9 mouse cellular contexts compared by ENCODE assay signal in the genomic region with DNA sequence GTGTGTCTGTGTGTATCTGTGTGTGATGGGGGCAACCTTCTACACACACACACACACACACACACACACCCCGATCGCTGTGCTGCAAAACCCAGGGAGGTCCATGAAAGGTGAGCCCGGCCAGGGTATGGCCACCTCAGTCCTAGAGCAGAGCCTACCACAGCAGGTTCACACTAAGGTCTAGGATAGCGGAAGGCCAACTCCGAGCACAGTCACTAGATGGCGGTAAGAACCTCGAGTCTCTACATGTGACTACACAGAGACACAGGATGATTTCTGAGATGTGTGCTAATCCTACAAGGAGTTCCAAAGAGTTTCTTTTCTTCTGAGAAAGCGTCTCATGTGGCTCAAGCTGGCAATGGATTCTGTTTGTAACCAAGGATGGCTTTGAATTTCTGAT. TPM values are rescaled to one million over a fixed set of nuclear protein-coding genes. Genes with fewer than 3 reads are reported as not detected.
A peak's percentile ranks its signal among the peaks of the same experiment; 100 is the strongest.
DNase-seq lines count a peak whose midpoint lies in the region; ATAC-seq and TF ChIP-seq lines count a peak whose summit lies in the region.
"Had no signal": no experiment of that assay in that cellular context is flagged by ENCODE, and none has a peak within 500 bp of the region (broad histone marks: within the 10 kb centered on the region; RNA-seq: fewer than 3 reads in every experiment).

No protein-coding gene starts in this region.

- no peak overlapping the region for H3K4me3 ChIP-seq in forebrain, embryonic 12.5 days (replicated peaks)
- H3K4me3 ChIP-seq in forebrain, embryonic 10.5 days: no peak overlapping the region
- no peak overlapping the region for H3K4me3 ChIP-seq in thymus, adult 2 months (ENCODE audit: control insufficient read depth, insufficient read depth, low read length)
- no peak overlapping the region for H3K4me3 ChIP-seq in lung, embryonic 15.5 days
- H3K4me3 ChIP-seq: hindbrain, embryonic 15.5 days had no signal

- 0 out of 2 replicates have a peak, but pooled peaks have one; percentile 51 for ATAC-seq in forebrain, embryonic 12.5 days (ENCODE audit: low FRiP score)
- ATAC-seq in lung, embryonic 15.5 days (ENCODE audit: borderline replicate concordance, extremely low read depth, low FRiP score, low TSS enrichment): peak; percentile 50; the same call in 1 of the 2 replicates

- H3K36me3 ChIP-seq in forebrain, embryonic 12.5 days (replicated peaks): no peaks in the 10 kb centered on the region
- H3K36me3 ChIP-seq in forebrain, embryonic 10.5 days (replicated peaks): no peaks in the 10 kb centered on the region
- H3K36me3 ChIP-seq in thymus, adult 2 months (ENCODE audit: control insufficient read depth, insufficient read depth, low read length): no peaks in the 10 kb centered on the region
- no peaks in the 10 kb centered on the region for H3K36me3 ChIP-seq in lung, embryonic 15.5 days
- H3K36me3 ChIP-seq: hindbrain, embryonic 15.5 days had no signal

- no peak overlapping the region for H3K4me2 ChIP-seq in forebrain, embryonic 12.5 days
- no peak overlapping the region for H3K4me2 ChIP-seq in lung, embryonic 15.5 days
- H3K4me2 ChIP-seq: hindbrain, embryonic 15.5 days had no signal

- H3K9me3 ChIP-seq in forebrain, embryonic 12.5 days: no peaks in the 10 kb centered on the region
- no peaks in the 10 kb centered on the region for H3K9me3 ChIP-seq in forebrain, embryonic 10.5 days
- H3K9me3 ChIP-seq in lung, embryonic 15.5 days: no peaks in the 10 kb centered on the region
- H3K9me3 ChIP-seq: hindbrain, embryonic 15.5 days had no signal

- no peaks in the 10 kb centered on the region; the same call in none of the 2 replicates for H3K4me1 ChIP-seq in forebrain, embryonic 12.5 days
- peaks cover under 1% of the 10 kb centered on the region; the same call in 1 of the 2 replicates for H3K4me1 ChIP-seq in forebrain, embryonic 10.5 days
- H3K4me1 ChIP-seq in thymus, adult 2 months (replicated peaks; ENCODE audit: control insufficient read depth, insufficient read depth, low read length): no peaks in the 10 kb centered on the region; the same call in 1 of the 2 replicates
- peaks cover 5% of the 10 kb centered on the region for H3K4me1 ChIP-seq in lung, embryonic 15.5 days
- H3K4me1 ChIP-seq: hindbrain, embryonic 15.5 days had no signal

- TF ChIP-seq POLR2A in thymus, adult 2 months (IDR thresholded peaks at IDR 0.05; ENCODE audit: control insufficient read depth, extremely low read depth, insufficient read depth, low read length, poor library complexity): no peak

- DNase-seq in forebrain, embryonic 10.5 days (ENCODE audit: extremely low spot score, low spot score): no peak
- DNase-seq in thymus, adult 2 months: peak; percentile 59
- DNase-seq in thymus, adult 18-20 months: no peak
- DNase-seq in embryo, embryonic 11 days: peak; percentile 64
- DNase-seq in induced T-regulatory cell, adult 2 months (ENCODE audit: low read depth): peak; percentile 68
- peak; percentile 25 to 32 for DNase-seq in spleen, postnatal 36 days (ENCODE audit: low spot score in 2 of 2)

- H3K27me3 ChIP-seq in forebrain, embryonic 12.5 days: no peaks in the 10 kb centered on the region
- H3K27me3 ChIP-seq in forebrain, embryonic 10.5 days (ENCODE audit: poor library complexity, severe bottlenecking): no peaks in the 10 kb centered on the region
- H3K27me3 ChIP-seq in thymus, adult 2 months (ENCODE audit: control insufficient read depth, insufficient read depth, low read length): no peaks in the 10 kb centered on the region
- no peaks in the 10 kb centered on the region for H3K27me3 ChIP-seq in lung, embryonic 15.5 days
- H3K27me3 ChIP-seq: hindbrain, embryonic 15.5 days had no signal

- 46% methylated on average over 8 of the region's 8 CpGs for WGBS in forebrain, embryonic 12.5 days
- WGBS in forebrain, embryonic 10.5 days: 47% methylated on average over 8 of the region's 8 CpGs
- WGBS in thymus, adult 2 months: 32% methylated on average over 8 of the region's 8 CpGs
- 43% methylated on average over 8 of the region's 8 CpGs for WGBS in lung, embryonic 15.5 days

- 0 out of 2 replicates have a peak, but pooled peaks have one; percentile 25 for TF ChIP-seq CTCF in thymus, adult 2 months (IDR thresholded peaks at IDR 0.05; ENCODE audit: borderline replicate concordance, control insufficient read depth, extremely low read depth, insufficient read depth, low read length, poor library complexity)

- H3K9ac ChIP-seq in forebrain, embryonic 12.5 days: no peak overlapping the region
- no peak overlapping the region for H3K9ac ChIP-seq in lung, embryonic 15.5 days
- H3K9ac ChIP-seq: hindbrain, embryonic 15.5 days had no signal

- H3K27ac ChIP-seq in forebrain, embryonic 12.5 days: no peak overlapping the region
- H3K27ac ChIP-seq in forebrain, embryonic 10.5 days: no peak overlapping the region
- no peak overlapping the region for H3K27ac ChIP-seq in thymus, adult 2 months (ENCODE audit: control insufficient read depth, insufficient read depth, low read length)
- no peak overlapping the region for H3K27ac ChIP-seq in lung, embryonic 15.5 days
- H3K27ac ChIP-seq: hindbrain, embryonic 15.5 days had no signal

RNA-seq across cellular contexts. Expression of a gene that starts 17.4 kb away (rescaled TPM):
- polyA plus RNA-seq in forebrain, embryonic 12.5 days (2016; fragmentation: Nextera tagmentation; extraction: Ambion mirVana): 0.31 TPM in 1 of 2 replicates, not detected in the other
- polyA plus RNA-seq in forebrain, embryonic 10.5 days (2016; fragmentation: Nextera tagmentation; extraction: Ambion mirVana): not detected in 2 replicates
- 0.75 TPM in 1 of 2 replicates, not detected in the other for polyA plus RNA-seq in thymus, adult 2 months (2012; rRNA removed)
- polyA plus RNA-seq in lung, embryonic 15.5 days (2015; fragmentation: Nextera tagmentation; extraction: Ambion mirVana): not detected in 2 replicates

RNA-seq across cellular contexts. Expression of a gene that starts 19.8 kb away (rescaled TPM):
- polyA plus RNA-seq in forebrain, embryonic 12.5 days (2016; fragmentation: Nextera tagmentation; extraction: Ambion mirVana): 34.7 and 37.6 TPM in 2 replicates
- polyA plus RNA-seq in forebrain, embryonic 10.5 days (2016; fragmentation: Nextera tagmentation; extraction: Ambion mirVana): 27.4 and 30.5 TPM in 2 replicates
- polyA plus RNA-seq in thymus, adult 2 months (2012; rRNA removed): 45.9 and 66.8 TPM in 2 replicates
- 14.8 and 15.5 TPM in 2 replicates for polyA plus RNA-seq in lung, embryonic 15.5 days (2015; fragmentation: Nextera tagmentation; extraction: Ambion mirVana)

RNA-seq across cellular contexts. Expression of a gene that starts 22.2 kb away (rescaled TPM):
- 49.1 and 65.9 TPM in 2 replicates for polyA plus RNA-seq in forebrain, embryonic 12.5 days (2016; fragmentation: Nextera tagmentation; extraction: Ambion mirVana)
- 44.1 and 56.4 TPM in 2 replicates for polyA plus RNA-seq in forebrain, embryonic 10.5 days (2016; fragmentation: Nextera tagmentation; extraction: Ambion mirVana)
- polyA plus RNA-seq in thymus, adult 2 months (2012; rRNA removed): 151 and 153 TPM in 2 replicates
- polyA plus RNA-seq in lung, embryonic 15.5 days (2015; fragmentation: Nextera tagmentation; extraction: Ambion mirVana): 40.2 and 50.4 TPM in 2 replicates

Comparison
In these comparisons a context has a peak if more than half of its experiments do, and no peak if none do; other contexts are left out.
1. DNase-seq: peak in thymus, adult 2 months (single experiment), embryo, embryonic 11 days (single experiment), induced T-regulatory cell, adult 2 months (single experiment) and spleen, postnatal 36 days (2 of 2); none in forebrain, embryonic 10.5 days (single experiment) and thymus, adult 18-20 months (0 of 2).